Mouse (Mus musculus): ENCODE measurements around the gene S100a10. TPM values are rescaled to one million over a fixed set of nuclear protein-coding genes. Genes with fewer than 3 reads are reported as not detected.

The S100a10 gene
- total RNA-seq, 2 experiments from 2014 or later = 35.8 to 37.2 TPM

Other genes with a start within 250 kb of the S100a10 start
- not detected for gene Hrnr, start 235.3 kb upstream of the S100a10 start, total RNA-seq (2021)
- not detected for gene Rptn, start 161.4 kb upstream of the S100a10 start, total RNA-seq (2021)
- under 1 TPM; 0.83 to 0.99 TPM for gene Tchh, start 112.8 kb upstream of the S100a10 start, total RNA-seq (2021)
- gene Tchhl1, start 86.3 kb upstream of the S100a10 start, total RNA-seq (2021) = not detected
- gene S100a11, start 34.6 kb upstream of the S100a10 start, total RNA-seq (2021) = 10 to 100 TPM; 16.7 to 17.7 TPM
- gene Tdpoz2, start 97.6 kb downstream of the S100a10 start, total RNA-seq (2021) = not detected
- not detected for gene Tdpoz1, start 121.2 kb downstream of the S100a10 start, total RNA-seq (2021)
- gene Gm37596, start 138.0 kb downstream of the S100a10 start, total RNA-seq (2021) = not detected
- gene Gm5773, start 217.9 kb downstream of the S100a10 start, total RNA-seq (2021) = not detected
- gene Tdpoz4, start 241.3 kb downstream of the S100a10 start, total RNA-seq (2021) = not detected